Mouse (Mus musculus) testis, adult 2 months (tissue): Measurements from ENCODE around the gene Ulk3. TPM values are rescaled to one million over a fixed set of nuclear protein-coding genes. Genes with fewer than 3 reads are reported as not detected.

Source experiments
- H3K27ac ChIP-seq: fragments of 200-500 bp; 2 replicates; pipeline ENCODE4 v1.5.1; 2012; ENCODE audit warnings: low read depth, low read length; ENCODE audit not compliant: control insufficient read depth, insufficient read depth
- H3K27me3 ChIP-seq: fragments of 200-500 bp; 2 replicates; pipeline ENCODE4 v1.6.1; 2012; ENCODE audit warnings: mild to moderate bottlenecking, low read length, moderate library complexity; ENCODE audit not compliant: control insufficient read depth, insufficient read depth
- H3K36me3 ChIP-seq: fragments of 200-500 bp; 2 replicates; pipeline ENCODE4 v1.6.1; 2012; ENCODE audit warnings: mild to moderate bottlenecking, low read length; ENCODE audit not compliant: control insufficient read depth, insufficient read depth
- H3K4me1 ChIP-seq: fragments of 200-500 bp; 2 replicates; pipeline ENCODE4 v1.6.1; 2012; ENCODE audit warnings: low read length; ENCODE audit not compliant: control insufficient read depth, insufficient read depth
- H3K4me3 ChIP-seq: fragments of 200-500 bp; 2 replicates; pipeline ENCODE4 v1.5.1; 2012; ENCODE audit warnings: low read depth, mild to moderate bottlenecking, low read length, moderate library complexity, mixed read lengths; ENCODE audit not compliant: control insufficient read depth
- CTCF ChIP-seq: fragments of 200-500 bp; IDR thresholded peaks from 2 replicates; pipeline ENCODE4 v1.5.1; 2012; ENCODE audit warnings: low read depth, mild to moderate bottlenecking, inconsistent platforms, low read length, moderate library complexity; ENCODE audit not compliant: control insufficient read depth, insufficient read depth, insufficient replicate concordance
- POLR2A ChIP-seq: fragments of 200-500 bp; IDR thresholded peaks from 2 replicates; pipeline ENCODE4 v1.6.1; 2012; ENCODE audit warnings: low read depth, mild to moderate bottlenecking, inconsistent platforms, low read length, moderate library complexity; ENCODE audit not compliant: control insufficient read depth
- polyA plus RNA-seq: library from polyadenylated mRNA; depleted of rRNA; stranded (reverse); fragments of >200 nt; gene quantifications from 2 replicates; pipeline ENCODE4 v1.2.3, GENCODE M21; 2012

Gene Ulk3
- polyA plus RNA-seq, 1 experiment = 9.5 TPM

GRCm38 (mm10) chr9:57618854-57619253, 29.6 kb downstream of the Ulk3 start:
- Histone ChIP-seq H3K4me3 (no peak overlapping the region), H3K27me3 (no peaks in the 10 kb centered on the region), H3K4me1 (no peaks in the 10 kb centered on the region), H3K36me3 (no peaks in the 10 kb centered on the region), H3K27ac (no peak overlapping the region)
- TF ChIP-seq CTCF (no peak), POLR2A (no peak)

DNA sequence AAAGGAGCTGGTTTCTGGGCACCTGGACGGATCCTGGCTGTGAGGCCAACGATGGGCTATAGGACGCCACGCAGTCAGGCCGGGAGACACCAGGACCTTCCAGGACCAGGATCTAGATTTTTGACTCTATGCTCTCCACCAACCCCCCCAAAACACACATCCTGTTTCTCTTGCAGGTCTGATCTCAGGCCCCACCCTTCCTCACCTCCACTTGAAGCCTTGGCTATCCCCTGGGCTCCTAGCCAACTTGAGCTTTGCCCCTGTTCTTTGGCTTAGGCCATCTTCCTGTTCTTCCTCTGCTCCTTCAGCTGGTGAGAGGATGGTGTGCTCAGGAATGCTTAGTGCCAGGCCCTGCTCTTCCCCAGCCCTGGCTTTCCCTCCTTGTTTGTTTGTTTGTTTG, 31.4 kb downstream of the Ulk3 start, which contains the start of gene Lman1l:
Gene Lman1l, minus strand, starts transcription at position 101 of the 400 bp plus-strand sequence.
- TF ChIP-seq CTCF = no peak
- TF ChIP-seq POLR2A = no peak
- H3K27ac ChIP-seq = no peak within 1 kb of the TSS
- no peaks in the 10 kb centered on the region for H3K4me1 ChIP-seq

DNA sequence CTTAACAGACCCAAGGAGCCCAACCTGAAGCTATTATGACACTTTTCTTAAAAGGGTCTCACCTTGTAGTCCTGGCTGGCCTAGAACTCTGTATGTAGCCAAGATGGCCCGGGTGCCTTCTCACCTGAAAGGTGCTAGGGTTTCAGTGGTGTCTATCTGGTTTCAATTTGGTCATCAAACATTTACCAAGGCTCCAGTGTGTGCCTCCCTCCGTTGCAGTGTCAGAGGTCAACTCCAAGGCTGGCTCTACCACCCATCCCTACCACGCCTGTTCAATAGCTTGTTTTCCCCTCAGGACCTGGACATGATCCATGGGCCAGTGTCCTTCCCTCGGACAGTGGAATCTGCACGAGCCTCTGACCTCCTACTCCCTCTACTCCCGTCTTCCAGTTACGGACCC, 35.0 kb downstream of the Ulk3 start:
- Histone ChIP-seq H3K27me3 (no peaks in the 10 kb centered on the region), H3K4me1 (no peaks in the 10 kb centered on the region; the same call in 1 of the 2 replicates), H3K36me3 (no peaks in the 10 kb centered on the region), H3K4me3 (no peak overlapping the region), H3K27ac (no peak overlapping the region)
- no peak for TF ChIP-seq CTCF
- no peak for TF ChIP-seq POLR2A

More for the DNA sequence above, 31.4 kb downstream of the Ulk3 start, which contains the start of gene Lman1l:
- Histone ChIP-seq H3K36me3 (no peaks in the 10 kb centered on the region), H3K4me3 (no peak within 1 kb of the TSS), H3K27me3 (no peaks in the 10 kb centered on the region)

DNA sequence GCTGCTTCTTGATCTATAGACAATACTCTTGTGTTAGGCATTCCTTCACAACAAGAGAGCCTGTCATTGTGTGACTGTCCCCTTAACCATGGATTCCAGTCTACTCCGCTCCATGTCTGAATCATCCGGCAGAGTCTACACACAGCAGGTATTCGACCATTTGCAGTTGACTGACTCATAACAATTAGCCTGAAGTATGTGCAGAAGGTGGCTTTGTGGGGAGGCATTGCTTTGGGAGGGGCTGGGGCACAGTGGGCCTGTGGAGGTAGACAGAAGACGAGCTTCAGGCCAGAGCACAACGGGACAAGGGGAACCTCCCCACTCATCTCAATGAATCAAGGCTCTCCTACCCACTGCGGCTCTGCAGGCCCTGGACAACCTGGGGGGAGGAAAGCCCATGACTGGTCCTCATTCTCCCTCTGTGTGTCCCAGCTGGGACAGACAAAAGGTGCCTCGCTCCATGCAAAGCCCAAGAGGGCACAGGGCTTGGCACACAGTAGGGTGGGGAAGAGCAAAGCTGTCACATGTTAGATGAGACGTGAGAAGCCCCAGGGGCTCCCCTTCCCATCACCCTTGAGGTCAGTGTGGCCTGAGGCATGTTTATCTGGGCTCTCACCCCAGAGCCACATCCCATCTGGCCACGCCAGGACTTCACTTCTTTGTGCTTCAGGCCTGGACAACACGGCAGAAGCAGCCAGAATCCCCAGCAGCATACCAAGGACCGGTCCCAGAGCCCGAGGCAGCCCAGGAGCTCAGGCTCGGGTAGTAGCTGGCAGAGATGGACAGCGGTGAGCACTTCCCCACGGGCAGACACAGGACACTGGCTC, 36.6 kb downstream of the Ulk3 start:
- Histone ChIP-seq H3K4me1 (no peaks in the 10 kb centered on the region; the same call in 1 of the 2 replicates), H3K4me3 (no peak overlapping the region), H3K27me3 (no peaks in the 10 kb centered on the region), H3K36me3 (no peaks in the 10 kb centered on the region), H3K27ac (no peak overlapping the region)
- TF ChIP-seq CTCF = no peak
- no peak for TF ChIP-seq POLR2A

DNA sequence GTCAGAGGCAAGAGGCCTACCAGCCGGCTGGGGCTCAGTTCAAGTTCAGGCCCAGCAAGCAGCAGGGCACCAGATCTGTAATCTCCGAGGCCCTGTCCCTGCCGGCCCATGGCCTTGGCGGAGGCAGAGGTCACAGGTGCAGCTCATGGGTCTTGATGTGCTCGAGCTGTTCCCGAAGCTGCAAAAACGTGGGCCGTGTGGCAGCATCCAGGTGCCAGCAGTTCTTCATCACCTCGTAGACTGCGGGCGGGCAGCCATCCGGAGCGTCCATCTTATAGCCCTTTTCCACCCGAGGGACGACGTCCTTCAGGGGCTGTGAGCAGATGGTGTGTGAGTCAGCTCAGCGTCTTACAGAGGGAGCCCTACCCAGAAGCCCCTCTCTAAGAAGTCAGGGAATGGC, 37.9 kb downstream of the Ulk3 start:
- Histone ChIP-seq H3K27me3 (no peaks in the 10 kb centered on the region), H3K4me3 (no peak overlapping the region), H3K4me1 (no peaks in the 10 kb centered on the region; the same call in 1 of the 2 replicates), H3K36me3 (no peaks in the 10 kb centered on the region), H3K27ac (no peak overlapping the region)
- TF ChIP-seq CTCF = no peak
- TF ChIP-seq POLR2A = no peak

DNA sequence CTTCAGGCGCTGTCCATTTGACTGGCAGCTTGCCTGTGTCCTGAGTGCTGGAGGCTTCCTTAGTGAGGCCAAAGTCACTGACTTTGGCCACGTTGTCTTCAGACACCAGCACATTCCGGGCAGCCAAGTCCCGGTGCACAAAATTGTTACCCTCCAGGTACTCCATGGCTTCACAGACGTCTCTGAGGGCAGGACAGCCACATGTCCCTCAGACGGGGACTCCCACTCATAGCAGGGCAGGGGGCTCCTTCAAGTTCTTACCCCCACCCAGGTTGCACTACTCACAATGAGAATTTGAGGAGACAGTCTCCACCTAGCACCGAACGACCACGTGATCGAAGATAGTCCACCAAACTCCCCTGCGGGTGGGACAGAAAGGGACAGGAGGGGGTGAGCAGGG, 38.6 kb downstream of the Ulk3 start:
- no peak overlapping the region for H3K27ac ChIP-seq
- H3K36me3 ChIP-seq = no peaks in the 10 kb centered on the region

DNA sequence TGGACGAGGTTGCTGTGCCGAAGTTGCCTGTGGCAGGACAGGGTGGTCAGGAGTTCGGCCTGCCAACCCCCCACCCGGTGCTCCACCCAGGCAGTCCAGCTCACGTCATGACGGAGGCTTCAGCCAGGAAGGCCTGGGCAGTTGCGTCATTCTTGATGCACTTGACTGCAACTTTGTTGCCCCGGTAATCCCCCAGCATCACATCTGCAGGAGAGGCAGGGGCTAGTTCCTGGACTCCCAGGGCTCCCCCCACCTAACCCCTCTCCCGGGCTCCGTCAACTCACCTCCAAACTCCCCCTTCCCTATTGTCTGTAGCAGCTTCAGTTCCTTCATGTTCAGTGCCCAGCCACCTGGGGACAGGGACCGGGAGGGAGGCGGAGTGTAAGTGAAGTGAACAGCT, 39.5 kb downstream of the Ulk3 start:
- TF ChIP-seq CTCF (no peak), POLR2A (no peak)
- H3K4me1 ChIP-seq = no peaks in the 10 kb centered on the region; the same call in 1 of the 2 replicates
- H3K36me3 ChIP-seq = no peaks in the 10 kb centered on the region
- no peak overlapping the region for H3K27ac ChIP-seq
- no peaks in the 10 kb centered on the region for H3K27me3 ChIP-seq
- no peak overlapping the region for H3K4me3 ChIP-seq

More for the DNA sequence above, 38.6 kb downstream of the Ulk3 start:
- H3K4me1 ChIP-seq = no peaks in the 10 kb centered on the region; the same call in 1 of the 2 replicates
- no peak overlapping the region for H3K4me3 ChIP-seq
- H3K27me3 ChIP-seq = no peaks in the 10 kb centered on the region
- TF ChIP-seq CTCF (no peak), POLR2A (no peak)
